Mouse (Mus musculus): ENCODE measurements at regions not wholly inside any gene's neighbourhood (a gene's known extent, or its start where the extent isn't known, plus 50 kb on each side); places are given as distances from the start of the nearest gene placed in this dataset.

DNA sequence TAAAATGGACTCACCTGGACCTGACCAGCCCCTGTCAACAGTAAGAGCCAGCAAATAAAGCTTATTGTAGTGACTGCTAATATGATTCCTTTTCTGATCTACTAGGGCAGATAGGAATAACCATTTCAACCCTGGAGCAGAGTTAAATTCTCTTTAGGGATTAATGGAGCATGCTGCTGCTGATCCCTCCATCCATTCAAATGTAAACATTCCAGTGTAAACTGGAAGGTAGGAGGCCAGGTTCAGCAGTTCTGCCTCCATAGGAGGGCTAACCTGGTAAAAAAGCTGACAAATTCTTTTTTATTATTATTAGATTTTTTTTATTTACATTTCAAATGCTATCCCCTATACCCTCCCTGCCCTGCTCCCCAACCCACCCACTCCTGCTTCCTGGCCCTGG is 509.3 kb upstream of the Pou3f3 start:
- intact Hi-C loops (cut with DNase I) = no loop called here

DNA sequence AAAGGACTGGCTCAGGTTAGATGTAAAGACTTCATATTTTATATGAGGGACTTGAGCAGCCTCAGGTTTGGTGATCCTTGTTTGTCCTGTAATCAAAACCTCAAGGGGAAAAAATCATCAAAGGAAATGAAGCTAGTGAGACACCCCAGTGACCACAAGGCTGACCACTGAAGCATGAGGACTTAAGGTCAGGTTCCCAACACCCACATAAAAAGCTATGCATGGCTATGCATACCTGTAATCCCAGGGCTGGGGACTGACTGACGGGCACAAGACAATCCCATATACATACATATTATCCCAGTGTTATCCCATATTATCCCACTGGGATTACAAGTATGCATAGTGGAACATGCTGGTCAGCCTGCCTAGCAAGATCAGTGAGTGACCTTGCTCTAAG is 467.5 kb upstream of the Pou3f3 start:
- intact Hi-C loops (cut with DNase I) = no loop called here
- DNase-seq (ENCODE audit: low spot score in 2 of 2) = no peak

More for the DNA sequence above, 509.3 kb upstream of the Pou3f3 start:
- no peak for DNase-seq (ENCODE audit: low spot score in 2 of 2)

DNA sequence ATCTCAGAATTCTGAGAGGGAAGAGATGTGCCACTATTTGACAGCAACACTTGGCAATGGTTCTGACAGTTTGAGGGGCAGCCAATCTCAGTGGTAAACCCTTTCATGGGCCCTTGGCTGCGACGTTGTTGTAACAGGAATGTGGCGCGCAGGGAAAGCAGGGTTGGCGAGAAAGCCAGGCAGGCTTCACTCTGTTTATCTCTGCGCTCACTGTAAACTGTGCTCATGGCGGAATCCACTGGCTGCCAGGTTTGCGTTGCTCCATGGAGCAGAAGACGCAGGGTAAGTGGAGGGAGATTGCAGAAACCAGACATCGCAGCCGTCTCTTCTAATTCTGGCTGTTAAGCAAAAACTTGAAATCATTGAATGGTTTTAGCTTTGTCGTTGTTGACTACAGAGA is 465.9 kb upstream of the Pou3f3 start:
- intact Hi-C loops (cut with DNase I) = loop anchor here (5.0 kb wide), 2 partner anchors 157 to 332 kb away; no protein-coding TSS in a partner anchor
- peak; percentile 22 to 57 for DNase-seq (ENCODE audit: low spot score in 2 of 2)

DNA sequence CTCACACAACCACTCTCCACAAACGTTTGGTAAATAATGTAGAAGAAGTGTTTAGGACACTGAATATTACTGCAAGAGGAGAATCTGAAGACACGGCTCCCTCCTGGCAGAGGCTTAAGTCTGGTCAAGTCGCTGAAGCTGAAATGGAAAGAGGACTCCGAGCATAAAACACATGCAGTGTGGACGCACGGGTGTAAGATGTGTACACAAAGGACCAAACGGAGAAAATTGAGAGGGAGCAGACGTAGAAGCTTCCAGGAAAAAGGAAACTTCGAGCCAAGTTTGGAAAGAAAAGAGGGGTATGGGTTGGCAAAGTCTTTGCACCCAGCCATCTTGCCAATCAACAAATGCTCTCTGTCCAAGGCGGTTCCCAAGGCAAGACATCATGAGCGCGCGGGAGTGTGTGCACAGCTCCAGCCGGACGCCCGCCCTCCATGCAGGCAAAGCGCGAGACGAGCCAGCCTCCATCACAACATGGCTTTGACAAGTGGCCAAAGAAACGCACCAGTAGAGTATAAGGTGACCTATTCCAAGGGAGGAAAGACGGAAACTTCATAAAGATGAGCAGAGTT is 465.0 kb upstream of the Pou3f3 start:
- peak; percentile 16 to 73 for DNase-seq (ENCODE audit: low spot score in 2 of 2)
- intact Hi-C loops (cut with DNase I) = loop anchor here (5.0 kb wide), 2 partner anchors 158 to 333 kb away; no protein-coding TSS in a partner anchor

DNA sequence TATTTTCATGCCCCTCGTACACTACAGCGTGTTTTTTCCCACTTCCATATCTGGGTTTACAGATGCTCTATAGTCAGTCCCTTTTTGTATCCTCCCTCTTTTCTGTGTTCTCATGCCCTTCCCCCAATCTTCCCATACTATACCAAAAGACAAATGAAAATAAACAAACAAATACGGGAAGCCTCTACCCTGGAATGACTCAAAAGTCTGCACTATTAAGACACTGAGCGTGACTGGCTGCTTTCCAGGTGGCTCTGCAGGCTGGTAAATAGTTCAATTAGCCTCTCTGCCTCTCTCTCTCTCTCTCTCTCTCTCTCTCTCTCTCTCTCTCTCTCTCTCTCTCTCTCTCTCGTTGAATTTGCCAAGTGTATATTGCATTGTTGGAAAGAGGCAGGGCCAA is 464.5 kb upstream of the Pou3f3 start:
- no peak for DNase-seq (ENCODE audit: low spot score in 2 of 2)
- intact Hi-C loops (cut with DNase I) = loop anchor here (5.0 kb wide), 2 partner anchors 159 to 334 kb away; no protein-coding TSS in a partner anchor

DNA sequence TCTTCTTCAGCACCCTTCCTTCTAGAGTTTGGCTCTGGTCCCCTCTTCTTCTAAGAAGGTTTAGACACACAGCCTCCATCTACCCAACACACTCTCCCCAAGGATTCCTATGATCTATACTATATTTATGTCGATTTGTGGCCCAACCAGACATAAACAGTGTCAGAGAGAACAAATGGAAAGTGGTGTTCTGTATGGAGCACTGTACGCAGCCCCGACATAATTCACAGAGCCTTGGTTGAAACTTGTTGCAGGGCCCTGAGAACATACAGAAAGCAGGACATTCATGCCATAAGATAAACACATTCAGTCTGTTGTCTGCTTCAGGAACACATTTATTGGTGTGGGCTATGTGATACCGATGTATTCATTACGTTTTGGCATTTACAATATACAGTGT is 463.7 kb upstream of the Pou3f3 start:
- no peak for DNase-seq (ENCODE audit: low spot score in 2 of 2)
- intact Hi-C loops (cut with DNase I) = loop anchor here (5.0 kb wide), 2 partner anchors 160 to 335 kb away; no protein-coding TSS in a partner anchor

DNA sequence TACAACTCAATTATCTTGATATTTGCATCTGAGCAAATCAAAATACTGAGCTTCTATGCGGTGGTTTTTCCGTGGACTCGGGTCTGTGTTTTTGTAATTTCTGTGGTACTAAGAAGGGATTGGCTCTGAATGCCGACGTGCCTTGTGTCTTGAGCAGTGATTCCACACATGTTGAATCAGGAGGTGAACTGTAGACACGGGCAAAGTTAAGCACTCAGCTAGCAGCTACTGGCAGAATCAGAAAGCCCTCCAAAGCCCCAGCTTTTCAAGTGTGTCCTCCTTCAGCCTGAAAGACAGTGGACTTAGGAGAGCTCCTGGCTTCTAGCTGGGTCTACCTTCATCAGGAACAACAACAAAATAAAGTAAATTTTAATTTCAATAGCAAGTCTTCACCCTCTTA is 462.9 kb upstream of the Pou3f3 start:
- intact Hi-C loops (cut with DNase I) = loop anchor here (5.0 kb wide), 2 partner anchors 160 to 335 kb away; no protein-coding TSS in a partner anchor
- no peak for DNase-seq (ENCODE audit: low spot score in 2 of 2)

DNA sequence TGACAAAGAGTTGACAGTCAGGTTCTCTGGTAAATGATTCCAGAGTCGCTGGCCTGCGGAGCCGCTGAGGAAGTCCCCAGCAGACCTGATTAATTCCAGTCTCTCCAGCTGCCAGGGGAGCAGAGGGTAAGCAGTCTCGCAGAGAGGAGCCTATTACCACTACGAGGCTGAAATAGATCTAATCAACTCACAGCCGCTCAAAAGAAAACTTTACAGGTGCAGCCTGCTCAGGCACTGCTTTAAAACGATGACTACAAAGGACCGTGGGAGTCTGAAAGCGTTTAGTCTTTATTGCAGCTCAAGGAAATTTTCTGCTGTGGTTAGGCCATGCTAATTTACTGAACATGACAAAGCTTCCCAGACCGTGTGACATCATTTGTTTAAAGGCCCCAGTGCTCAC is 462.3 kb upstream of the Pou3f3 start:
- DNase-seq (ENCODE audit: low spot score in 2 of 2) = no peak
- intact Hi-C loops (cut with DNase I) = loop anchor here (5.0 kb wide), 2 partner anchors 161 to 336 kb away; no protein-coding TSS in a partner anchor

DNA sequence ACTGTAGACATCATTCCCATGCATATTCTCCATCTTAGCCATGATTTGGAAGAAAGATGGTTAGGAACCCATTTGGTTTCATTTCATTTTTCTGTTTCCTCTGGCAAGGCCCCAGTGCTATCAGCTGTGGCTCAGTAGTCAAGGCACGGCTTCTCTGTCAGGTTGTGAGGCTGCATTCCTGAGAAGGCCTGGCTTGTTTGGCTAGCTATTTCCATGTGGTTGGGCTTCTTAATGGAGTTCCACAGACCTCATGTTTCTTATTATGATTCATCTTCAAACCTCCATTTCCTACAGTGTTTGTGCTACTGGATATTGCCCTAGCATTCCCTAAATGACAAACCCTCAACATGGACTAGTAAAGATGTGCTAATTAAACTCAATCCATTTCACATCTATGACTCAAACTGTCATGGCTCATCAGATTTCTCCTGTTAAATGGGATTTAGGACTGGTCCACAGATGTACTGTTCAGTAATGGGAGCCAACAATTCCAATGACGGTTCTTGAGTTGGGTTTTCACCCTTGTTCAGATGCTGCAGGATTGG is 459.0 kb upstream of the Pou3f3 start:
- intact Hi-C loops (cut with DNase I) = no loop called here
- no peak for DNase-seq (ENCODE audit: low spot score in 2 of 2)

DNA sequence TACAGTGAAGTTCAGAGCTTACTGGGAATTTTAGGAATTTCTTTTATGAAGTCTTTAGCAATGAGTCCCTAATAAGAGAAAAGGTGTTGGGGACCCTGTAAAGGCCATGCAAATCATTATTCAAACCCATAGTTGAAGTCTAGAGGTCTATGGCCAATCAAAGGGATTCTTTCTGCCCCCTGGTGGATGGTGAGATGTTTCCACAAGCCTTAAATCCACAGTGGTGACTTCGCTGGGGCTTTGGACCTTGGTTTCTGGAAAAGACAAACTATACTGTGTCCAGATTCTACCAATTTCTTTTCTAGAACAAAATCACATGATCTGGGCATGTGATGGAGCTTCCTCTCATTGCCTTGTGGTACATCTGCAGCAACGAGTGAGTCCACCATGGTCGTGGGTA is 457.2 kb upstream of the Pou3f3 start:
- no peak for DNase-seq (ENCODE audit: low spot score in 2 of 2)
- intact Hi-C loops (cut with DNase I) = no loop called here

DNA sequence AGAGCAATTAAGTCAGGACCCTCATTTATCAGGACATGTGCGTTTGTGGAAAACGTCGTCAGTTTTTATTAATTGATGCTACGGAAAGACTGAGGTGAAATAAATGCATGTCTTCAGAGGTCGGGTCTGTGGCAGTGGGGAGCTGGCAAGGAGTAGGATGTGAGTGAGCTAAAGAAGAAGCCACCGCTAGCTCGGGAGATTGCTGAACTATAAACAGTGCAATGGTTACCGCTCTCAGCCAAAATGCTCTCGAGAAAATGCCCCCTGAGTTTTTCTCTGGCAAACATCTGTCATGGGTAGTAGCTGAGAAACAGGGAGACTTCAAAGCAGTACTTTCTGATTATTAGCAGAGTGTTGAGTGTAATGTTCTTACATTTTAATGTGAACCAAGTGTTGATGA is 454.4 kb upstream of the Pou3f3 start:
- no peak for DNase-seq (ENCODE audit: low spot score in 2 of 2)
- intact Hi-C loops (cut with DNase I) = no loop called here

DNA sequence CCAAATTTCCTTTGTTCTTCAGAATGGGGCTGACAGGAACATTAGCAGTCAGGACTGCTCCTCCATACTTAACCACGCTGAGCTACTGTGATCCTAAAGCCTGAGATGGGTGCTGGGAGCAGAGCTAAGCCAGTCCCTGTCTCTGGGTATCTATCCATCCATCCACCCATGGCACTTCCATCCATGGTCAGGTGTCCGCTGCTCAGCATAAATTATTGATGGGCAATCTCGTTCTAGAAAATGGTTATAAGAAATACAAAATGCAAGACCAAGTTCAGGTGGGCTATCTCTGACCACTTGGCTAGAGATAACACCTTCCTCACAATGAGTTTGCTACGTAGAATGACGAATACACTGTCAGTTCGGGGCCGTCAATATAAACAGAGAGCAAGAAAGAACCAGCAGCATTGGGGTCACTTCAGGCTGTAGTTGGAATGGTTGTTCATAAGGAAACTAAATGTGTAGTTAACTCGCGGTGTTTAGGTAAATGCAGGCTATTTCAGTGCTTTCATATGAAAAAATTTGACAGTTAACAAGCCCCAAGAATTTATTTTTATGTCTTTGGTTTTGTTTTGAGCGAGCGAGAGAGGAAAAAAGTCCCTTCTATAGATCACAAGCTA is 453.9 kb upstream of the Pou3f3 start:
- intact Hi-C loops (cut with DNase I) = no loop called here
- no peak for DNase-seq (ENCODE audit: low spot score in 2 of 2)

DNA sequence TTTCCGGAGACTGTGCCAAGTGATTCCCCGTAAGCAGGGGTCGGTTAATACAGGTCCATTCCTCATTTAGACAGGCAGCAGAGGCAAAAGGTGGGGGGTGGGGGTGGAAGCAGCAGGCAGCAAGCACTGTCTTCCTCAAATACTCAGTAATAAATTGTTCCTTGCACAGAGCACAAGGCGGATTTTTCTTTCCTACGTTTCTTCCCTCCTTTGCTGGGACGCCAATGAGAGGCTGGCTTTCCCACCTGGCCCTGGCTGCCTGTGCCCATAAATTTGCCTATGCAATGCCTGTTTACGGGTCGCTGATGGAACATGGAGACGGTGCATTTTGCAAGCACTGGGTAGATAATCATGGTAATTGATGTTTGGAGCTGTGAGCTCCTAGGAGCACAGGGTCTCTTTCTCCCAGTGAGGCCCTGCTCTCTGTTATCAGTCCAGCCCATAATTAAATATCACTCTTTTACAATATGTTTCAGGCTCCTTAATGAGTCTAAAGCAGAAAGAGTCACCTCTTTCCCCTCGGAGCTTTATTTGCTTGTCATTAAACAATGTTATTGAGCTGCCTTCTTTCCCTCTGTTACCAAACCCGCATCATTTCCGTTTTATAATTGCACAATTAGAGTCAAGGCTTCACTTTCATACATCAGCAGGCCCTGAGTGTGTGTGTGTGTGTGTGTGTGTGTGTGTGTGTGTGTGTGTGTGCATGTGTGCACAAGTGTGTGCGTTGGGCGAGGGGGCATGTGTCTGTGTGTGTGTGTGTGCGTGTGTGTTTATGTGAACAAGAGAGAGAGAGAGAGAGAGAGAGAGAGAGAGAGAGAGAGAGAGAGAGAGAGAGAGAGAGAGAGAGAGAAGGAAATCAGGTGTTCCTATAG is 452.7 kb upstream of the Pou3f3 start:
- no peak for DNase-seq (ENCODE audit: low spot score in 2 of 2)
- intact Hi-C loops (cut with DNase I) = no loop called here

DNA sequence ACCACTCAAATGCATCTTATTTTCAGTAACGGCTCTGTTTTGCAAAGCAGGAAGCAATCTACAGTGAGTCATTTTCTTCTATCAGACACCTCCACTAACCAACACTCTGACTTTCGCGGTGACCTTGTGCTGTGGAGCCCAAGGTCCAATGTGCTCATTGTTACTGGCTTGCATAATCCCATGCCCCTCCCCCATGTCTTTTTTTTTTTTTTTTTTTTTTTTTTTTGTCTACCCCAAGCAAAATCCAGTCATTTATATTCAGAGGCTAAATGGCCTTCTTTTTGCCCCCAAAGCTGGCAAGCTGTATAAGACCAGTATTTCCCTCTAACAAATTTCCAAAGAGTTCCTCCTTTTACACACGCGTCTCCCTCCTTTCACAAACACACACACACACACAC is 452.1 kb upstream of the Pou3f3 start:
- DNase-seq (ENCODE audit: low spot score in 2 of 2) = no peak
- intact Hi-C loops (cut with DNase I) = no loop called here

DNA sequence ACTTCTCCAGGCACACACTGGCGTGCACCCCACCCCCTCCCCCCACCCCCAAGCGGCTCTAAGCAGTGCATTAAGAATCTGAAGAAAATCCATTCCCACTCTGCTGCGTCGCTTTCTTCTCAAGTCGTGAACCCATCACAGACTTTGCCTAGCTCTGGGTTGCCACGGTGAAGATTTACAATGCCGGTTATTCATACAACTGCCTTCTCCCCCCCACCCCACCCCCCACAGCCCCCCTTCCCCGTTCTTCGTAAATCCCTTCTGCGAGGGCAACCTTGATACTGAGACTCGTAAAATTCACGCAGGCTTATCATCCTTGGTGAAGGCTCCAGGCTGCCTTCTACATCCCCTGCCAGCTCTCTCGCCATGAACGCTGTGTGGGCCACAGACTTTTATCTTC is 451.7 kb upstream of the Pou3f3 start:
- intact Hi-C loops (cut with DNase I) = no loop called here
- DNase-seq (ENCODE audit: low spot score in 2 of 2) = no peak

DNA sequence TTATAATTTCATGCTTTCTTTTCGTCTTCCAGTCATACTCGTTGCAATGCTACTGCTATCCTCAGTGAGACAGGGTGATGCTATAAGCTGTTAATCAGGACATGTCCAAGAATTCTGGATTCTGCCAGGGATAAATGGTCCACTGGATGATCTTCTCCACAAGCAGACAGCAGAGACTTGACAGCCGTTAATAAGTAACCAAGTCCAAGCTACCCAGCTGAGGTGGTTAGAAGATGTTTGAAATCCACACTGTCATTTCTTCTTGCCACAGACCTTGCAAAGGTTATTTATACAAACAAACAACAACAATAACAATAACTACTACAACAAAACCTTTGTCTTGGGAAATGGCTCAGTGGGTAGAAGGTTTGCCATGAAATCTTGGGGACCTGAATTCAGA is 443.2 kb upstream of the Pou3f3 start:
- intact Hi-C loops (cut with DNase I) = loop anchor here (2.0 to 10.0 kb wide), 6 partner anchors 240 to 1368 kb away; no protein-coding TSS in a partner anchor
- DNase-seq (ENCODE audit: low spot score in 2 of 2) = no peak

DNA sequence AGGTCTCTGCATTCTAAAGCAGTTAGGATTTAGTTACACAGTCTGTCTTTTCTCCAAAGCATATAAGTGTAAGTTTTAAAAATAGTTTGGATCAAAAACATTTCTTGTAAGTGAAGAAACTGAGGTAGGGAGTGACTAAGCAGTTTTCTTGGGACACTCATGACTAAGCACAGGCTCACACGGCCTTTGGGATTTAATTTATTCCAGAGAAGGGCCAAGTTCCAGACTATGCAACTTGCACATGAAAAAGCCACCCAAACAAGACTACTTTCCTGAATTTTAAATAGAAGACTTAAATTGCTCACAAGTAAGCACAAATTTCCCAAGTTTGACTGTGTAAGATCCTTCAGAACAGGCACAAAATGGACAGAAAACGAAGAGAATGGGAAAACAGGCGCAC is 441.8 kb upstream of the Pou3f3 start:
- peak in 1 of 2 experiments; percentile 86 for DNase-seq (ENCODE audit: low spot score in 2 of 2)
- intact Hi-C loops (cut with DNase I) = loop anchor here (2.0 to 10.0 kb wide), 6 partner anchors 241 to 1369 kb away; no protein-coding TSS in a partner anchor

DNA sequence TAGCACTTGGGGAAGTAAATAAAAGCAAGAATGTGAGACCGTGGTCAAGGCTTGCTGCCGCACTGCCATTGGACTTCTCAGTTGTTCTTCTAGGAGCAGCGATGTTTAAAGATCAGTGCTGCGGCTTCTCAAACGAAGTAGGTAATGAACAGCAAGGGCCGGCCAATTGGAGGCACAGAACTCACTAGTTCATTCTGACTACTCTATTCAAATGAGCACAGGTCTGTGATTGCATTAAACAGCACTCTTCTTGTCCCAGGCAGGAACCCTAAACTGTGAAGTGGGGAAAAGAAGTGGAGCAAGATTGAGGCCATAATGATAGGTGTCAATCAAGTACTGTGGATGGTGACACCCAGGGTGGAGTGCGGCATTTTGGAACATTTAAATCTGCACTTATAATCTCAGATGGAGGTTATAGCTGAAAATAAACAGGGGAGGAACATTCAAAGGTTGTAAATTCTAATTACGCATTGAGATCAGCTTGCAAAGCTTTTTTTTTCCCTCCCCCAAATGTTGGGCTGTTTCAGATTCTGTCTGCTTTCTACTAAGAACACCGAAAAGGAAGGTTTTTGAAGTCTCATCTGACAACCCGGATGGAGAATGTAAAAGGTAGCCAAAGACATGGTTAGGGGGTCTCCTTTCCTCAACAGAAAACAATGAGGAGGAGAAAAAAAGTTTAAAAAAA is 438.5 kb upstream of the Pou3f3 start:
- intact Hi-C loops (cut with DNase I) = loop anchor here (5.0 to 10.0 kb wide), 7 partner anchors 280 to 1372 kb away; no protein-coding TSS in a partner anchor

DNA sequence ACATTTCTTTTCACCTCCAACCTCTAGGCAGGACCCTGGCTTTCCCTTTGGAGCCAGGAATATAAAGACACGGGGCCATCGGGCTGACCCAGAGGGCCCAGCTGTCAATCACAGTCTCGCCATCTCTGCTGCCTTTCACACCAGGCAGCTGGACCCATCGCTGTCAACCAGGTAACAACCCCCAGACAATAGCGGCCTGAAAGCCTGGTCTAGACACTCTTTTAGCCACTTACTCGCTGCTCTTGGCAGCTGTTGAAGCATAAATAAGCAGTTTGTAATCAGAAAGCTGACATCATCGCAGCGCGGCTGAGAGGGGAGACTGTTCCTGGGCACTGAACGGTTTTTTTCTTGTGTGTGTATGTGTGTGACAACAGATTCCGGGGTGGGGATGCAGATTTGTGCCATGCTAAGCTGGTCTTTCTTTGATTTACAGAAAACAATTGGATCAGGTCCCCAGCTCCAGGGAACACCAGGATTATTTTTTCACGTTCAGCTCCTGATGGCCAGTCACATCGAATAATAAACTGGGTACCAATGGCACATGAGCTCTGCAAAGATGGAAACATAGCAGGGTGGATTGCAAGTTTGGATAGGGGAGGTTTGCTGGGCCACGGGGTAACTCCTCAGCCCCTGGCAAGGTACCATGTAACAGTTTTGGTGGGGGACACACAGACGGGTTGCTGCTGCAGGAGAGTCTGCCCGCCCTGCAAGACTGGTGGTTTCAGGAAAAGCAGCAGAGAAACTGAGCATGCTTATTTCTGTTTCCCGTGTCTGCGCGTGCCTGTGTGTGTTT is 437.6 kb upstream of the Pou3f3 start:
- intact Hi-C loops (cut with DNase I) = loop anchor here (5.0 to 10.0 kb wide), 7 partner anchors 279 to 1373 kb away; no protein-coding TSS in a partner anchor
- peak; percentile 29 to 63 for DNase-seq (ENCODE audit: low spot score in 2 of 2)

More for the DNA sequence above, 438.5 kb upstream of the Pou3f3 start:
- DNase-seq (ENCODE audit: low spot score in 2 of 2) = no peak
